Mouse (Mus musculus) ZHBTc4 (cell line): ENCODE results near the gene Aars.

Experiments
- DNase-seq: peaks from one replicate; pipeline ENCODE4 v3.0.0-alpha.2; 2011; ENCODE audit warnings: low read depth, low spot score

The Aars gene

GRCm38 (mm10) chr8:111093865-111094718, 61.1 kb downstream of the Aars start, which contains the start of gene Pdpr:
Gene Pdpr, plus strand, starts transcription at chr8:111094630.
- peak; percentile 95 for DNase-seq

- DNase-seq, result peak; percentile 49
Measured at GRCm38 (mm10) chr8:111094719-111095302, 61.9 kb downstream of the Aars start.
